Mouse (Mus musculus): Measurements from ENCODE around the gene Tpk1.

DNA sequence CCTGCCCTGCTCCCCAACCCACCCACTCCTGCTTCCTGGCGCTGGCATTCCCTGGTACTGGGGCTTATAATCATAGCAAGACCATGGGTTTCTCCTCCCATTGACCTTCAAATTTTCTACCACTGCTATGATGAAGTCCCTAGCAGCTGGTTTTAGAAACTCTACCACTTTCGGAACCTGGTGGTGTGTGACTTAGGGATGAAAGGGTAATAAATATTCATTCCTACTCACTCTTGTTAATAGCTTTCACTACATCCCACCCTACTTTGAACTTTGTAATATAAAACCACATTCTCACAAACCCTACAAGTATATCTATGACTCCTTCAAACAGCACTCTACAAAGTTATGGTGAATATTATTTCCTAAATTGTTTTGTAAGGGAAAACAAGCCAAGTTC, 54.3 kb downstream of the Tpk1 start:
- TF ChIP-seq CTCF (conservative IDR thresholded peaks at IDR 0.05; ENCODE audit: insufficient read depth, insufficient read length, low read depth, low read length) (no peak), POLR2A (IDR thresholded peaks at IDR 0.05; ENCODE audit: low read depth, low read length) (no peak)
